Mouse (Mus musculus) liver, embryonic 14.5 days (tissue): ENCODE data around the gene Trim59. TPM values are rescaled to one million over a fixed set of nuclear protein-coding genes. Genes with fewer than 3 reads are reported as not detected.
"Not testable (repeated sequence)": the region's sequence is repeated elsewhere in the genome, so short reads cannot be mapped to it uniquely, and the experiment has no call there.

Source experiments
- ATAC-seq: fragments of 200-750 bp; cut with Nextera tagmentation; 2 replicates; pipeline ENCODE4 v1.8.0; 2017; ENCODE audit warnings: moderate number of reproducible peaks, mild to moderate bottlenecking, moderate library complexity; ENCODE audit not compliant: insufficient read depth
- DNase-seq, 3 experiments: peaks; one replicate each; pipeline ENCODE4 v3.0.0-alpha.2; 2012 to 2013; ENCODE audit warnings: low read depth in 3 of 3, low spot score in 3 of 3
- H3K27ac ChIP-seq: fragments of 300-500 bp; sonication (generic); 2 replicates; pipeline ENCODE4 v1.5.1; 2014; ENCODE audit warnings: moderate library complexity, mild to moderate bottlenecking, control low read depth, inconsistent platforms
- H3K27me3 ChIP-seq: fragments of 300-500 bp; sonication (generic); 2 replicates; pipeline ENCODE4 v1.6.1; 2014; ENCODE audit warnings: mild to moderate bottlenecking, low read length, moderate library complexity; ENCODE audit not compliant: control insufficient read depth, insufficient read depth
- H3K36me3 ChIP-seq: fragments of 300-500 bp; sonication (generic); replicated peaks from 2 replicates; pipeline ENCODE4 v1.6.1; 2014; ENCODE audit warnings: low read depth; ENCODE audit not compliant: control insufficient read depth, insufficient read depth
- H3K4me1 ChIP-seq, 2 experiments: fragments of 200-500 bp in 1 of 2; fragments of 300-500 bp in 1 of 2; sonication (generic) in 1 of 2; replicated peaks; 2 replicates each; pipeline ENCODE4 v1.6.1; 2012 to 2014; ENCODE audit warnings: antibody characterized with exemption in 1 of 2, inconsistent platforms in 1 of 2, low read length in 1 of 2; ENCODE audit not compliant: control insufficient read depth in 2 of 2, insufficient read depth in 2 of 2
- H3K4me2 ChIP-seq: fragments of 300-500 bp; sonication (generic); 2 replicates; pipeline ENCODE4 v1.6.1; 2014; ENCODE audit warnings: low read depth, mild to moderate bottlenecking, control low read depth, moderate library complexity
- H3K4me3 ChIP-seq, 2 experiments: fragments of 200-500 bp in 1 of 2; fragments of 300-500 bp in 1 of 2; sonication (generic) in 1 of 2; 2 replicates each; pipeline ENCODE4 v1.5.1; 2012 to 2014; ENCODE audit warnings: low read depth in 2 of 2, low read length in 2 of 2, mild to moderate bottlenecking in 2 of 2, control low read depth in 1 of 2, inconsistent platforms in 1 of 2, moderate library complexity in 1 of 2; ENCODE audit not compliant: insufficient read depth in 1 of 2
- H3K9ac ChIP-seq: fragments of 300-500 bp; sonication (generic); replicated peaks from 2 replicates; pipeline ENCODE4 v1.6.1; 2014; ENCODE audit warnings: mild to moderate bottlenecking, control low read depth, moderate library complexity
- H3K9me3 ChIP-seq: fragments of 300-500 bp; sonication (generic); 2 replicates; pipeline ENCODE4 v1.6.1; 2016; ENCODE audit warnings: low read length, mixed read lengths; ENCODE audit not compliant: control insufficient read depth
- CTCF ChIP-seq: IDR thresholded peaks from 2 replicates; pipeline ENCODE4 v1.5.1; 2016; ENCODE audit warnings: antibody characterized with exemption, low read depth, control low read depth
- EP300 ChIP-seq: IDR thresholded peaks from 2 replicates; pipeline ENCODE4 v1.6.1; 2016; ENCODE audit warnings: antibody characterized with exemption, low read depth
- WGBS: fragments of 180-500 bp; shearing (Covaris S2); extraction: QIAGEN DNeasy Blood & Tissue Kit; methylation state at CpG from one replicate; pipeline ENCODE4 v1.1.7; 2014; ENCODE audit not compliant: insufficient replicate concordance; 5-methylcytosine and 5-hydroxymethylcytosine counted together
- polyA plus RNA-seq, 2 experiments: library from polyadenylated mRNA; depleted of rRNA in 1 of 2; stranded (reverse) in 1 of 2; unstranded in 1 of 2; fragments of >200 nt; fragmentation: Nextera tagmentation in 1 of 2; extraction: Ambion mirVana in 1 of 2; gene quantifications; 2 replicates each; pipeline versions ENCODE4 v1.2.1 to v1.2.3; 2012 to 2014

The Trim59 gene
- polyA plus RNA-seq, 2 experiments = 39.0 to 121 TPM

DNA sequence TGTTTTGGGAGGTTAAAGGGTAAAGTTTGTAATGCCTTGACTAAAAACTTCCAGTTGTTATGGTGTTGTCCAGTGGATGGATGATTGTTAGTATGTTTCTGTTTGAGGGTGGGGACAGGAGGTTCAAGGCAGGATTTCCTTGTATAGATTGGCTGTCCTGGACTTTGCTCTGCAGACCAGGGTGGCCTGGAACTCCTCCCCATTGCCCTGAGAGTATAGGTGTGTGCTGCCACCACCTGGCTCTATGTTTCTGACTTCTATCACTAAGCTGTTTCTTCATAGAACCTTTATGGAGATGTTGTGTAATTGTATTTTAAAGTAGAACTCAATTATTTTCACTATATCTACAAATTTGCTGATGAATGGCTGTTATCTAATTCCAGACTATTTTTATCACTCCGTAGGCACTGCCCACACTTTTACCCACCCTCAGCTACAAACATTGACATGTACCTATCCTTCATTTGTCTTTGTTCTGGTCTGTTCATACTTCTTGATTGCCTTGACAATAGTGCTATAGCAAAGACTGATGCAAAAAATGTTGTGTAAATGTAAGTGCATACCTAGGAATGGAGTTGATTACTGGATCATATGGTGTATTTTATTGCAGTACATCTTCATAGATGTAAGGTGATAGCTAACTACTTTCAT lies 18.3 kb downstream of the Trim59 start:
- Histone ChIP-seq H3K27ac (no peak overlapping the region), H3K4me2 (no peak overlapping the region), H3K27me3 (no peaks in the 10 kb centered on the region), H3K9ac (no peak overlapping the region), H3K4me1 (no peaks in the 10 kb centered on the region), H3K4me3 (no peak overlapping the region), H3K9me3 (no peaks in the 10 kb centered on the region), H3K36me3 (peaks cover 85% of the 10 kb centered on the region)
- no peak for DNase-seq
- WGBS = 76% methylated on average over 1 of the region's 1 CpGs
- TF ChIP-seq EP300 (no peak), CTCF (peak; percentile 26)
- no peak for ATAC-seq

DNA sequence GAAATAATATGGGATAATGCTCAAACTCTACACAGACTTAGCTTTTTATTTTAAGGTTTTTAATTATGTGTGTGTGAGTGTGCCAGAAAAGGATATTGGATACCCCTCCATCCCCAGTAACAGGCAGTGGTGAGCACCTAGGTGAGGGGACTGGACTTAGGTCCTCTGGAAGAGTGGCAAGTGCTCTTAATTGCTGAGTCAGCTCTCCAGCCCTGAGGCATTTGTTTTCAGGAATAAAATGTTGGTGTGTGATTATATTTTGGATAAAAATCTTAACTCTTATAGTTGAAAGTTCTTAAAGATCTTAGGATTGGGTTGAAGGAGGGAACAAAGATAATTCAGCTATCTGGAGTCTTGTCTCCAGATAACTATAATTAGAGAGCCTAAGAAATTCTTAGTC lies 23.8 kb downstream of the Trim59 start:
- H3K9me3 ChIP-seq = no peaks in the 10 kb centered on the region
- H3K4me3 ChIP-seq = no peak overlapping the region
- H3K27me3 ChIP-seq = no peaks in the 10 kb centered on the region
- no peak for TF ChIP-seq EP300
- no peak for TF ChIP-seq CTCF
- DNase-seq (no peak), ATAC-seq (no peak)
- H3K4me1 ChIP-seq = no peaks in the 10 kb centered on the region
- no peak overlapping the region for H3K27ac ChIP-seq
- no peak overlapping the region for H3K4me2 ChIP-seq
- H3K9ac ChIP-seq = no peak overlapping the region
- peaks cover 90% of the 10 kb centered on the region for H3K36me3 ChIP-seq

DNA sequence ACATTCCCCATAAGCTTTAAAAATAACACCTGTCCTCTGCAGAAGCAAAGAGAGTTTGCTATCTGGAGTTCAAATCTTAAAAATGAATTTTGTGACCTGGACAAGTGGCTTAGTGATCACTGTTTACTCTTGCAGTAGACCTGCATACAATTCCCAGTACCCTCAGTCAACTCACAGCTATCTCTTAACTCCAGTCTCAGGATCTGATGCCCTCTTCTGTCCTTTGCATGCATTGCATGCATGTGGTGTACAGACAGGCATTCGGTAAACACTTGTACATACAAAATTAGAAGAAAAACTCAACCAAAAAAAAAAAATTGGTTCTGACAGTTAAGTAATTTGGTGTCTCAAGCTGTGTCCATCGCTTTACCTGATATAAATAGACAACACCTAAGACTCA lies 24.3 kb downstream of the Trim59 start:
- Histone ChIP-seq H3K27me3 (no peaks in the 10 kb centered on the region), H3K36me3 (peaks cover 86% of the 10 kb centered on the region), H3K9me3 (no peaks in the 10 kb centered on the region), H3K4me2 (no peak overlapping the region), H3K4me1 (no peaks in the 10 kb centered on the region), H3K4me3 (no peak overlapping the region), H3K27ac (no peak overlapping the region), H3K9ac (no peak overlapping the region)
- DNase-seq (no peak), ATAC-seq (peak; percentile 55; the same call in 1 of the 2 replicates)
- TF ChIP-seq CTCF (peak; percentile 61), EP300 (no peak)
- 86% methylated on average over 2 of the region's 2 CpGs for WGBS

GRCm38 (mm10) chr3:69018635-69019034 lies 25.9 kb downstream of the Trim59 start:
- not testable (repeated sequence) for ATAC-seq, DNase-seq, H3K9ac ChIP-seq, H3K4me2 ChIP-seq, H3K4me3 ChIP-seq, H3K9me3 ChIP-seq, H3K27ac ChIP-seq, H3K27me3 ChIP-seq, H3K4me1 ChIP-seq
- peaks cover 86% of the 10 kb centered on the region for H3K36me3 ChIP-seq
- WGBS = 96% methylated on average over 2 of the region's 2 CpGs

DNA sequence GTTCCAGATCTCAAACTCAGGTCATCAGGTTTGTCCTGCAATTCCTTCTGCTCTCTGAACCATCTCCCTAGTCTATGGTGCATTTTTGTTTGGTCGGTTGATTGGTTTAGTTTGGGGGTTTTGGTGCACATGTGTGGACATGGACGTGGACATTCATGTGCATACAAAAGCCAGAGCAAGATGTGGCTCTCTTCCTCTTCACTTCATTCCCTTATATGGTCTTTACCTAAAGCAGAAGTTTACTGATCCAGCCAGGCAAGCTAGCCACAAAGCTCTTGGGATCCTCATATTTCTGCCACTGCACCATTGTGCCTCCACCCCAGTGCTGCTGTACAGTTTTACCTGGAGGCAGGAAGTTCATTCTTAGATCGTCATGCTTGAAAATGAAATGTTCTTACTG lies 27.4 kb downstream of the Trim59 start:
- H3K36me3 ChIP-seq = peaks cover 87% of the 10 kb centered on the region
- no peaks in the 10 kb centered on the region for H3K9me3 ChIP-seq
- WGBS = 84% methylated on average over 3 of the region's 3 CpGs
- H3K27ac ChIP-seq = no peak overlapping the region
- no peaks in the 10 kb centered on the region for H3K4me1 ChIP-seq
- H3K9ac ChIP-seq = no peak overlapping the region
- no peak for ATAC-seq
- TF ChIP-seq EP300 (no peak), CTCF (no peak)
- H3K27me3 ChIP-seq = no peaks in the 10 kb centered on the region
- no peak overlapping the region for H3K4me2 ChIP-seq
- no peak overlapping the region for H3K4me3 ChIP-seq
- no peak for DNase-seq
